Mouse (Mus musculus): ENCODE data around the gene Spty2d1.

- TF ChIP-seq CTCF (conservative IDR thresholded peaks at IDR 0.05; ENCODE audit: low read length): peak; percentile 38
- no peak for TF ChIP-seq NANOG (IDR thresholded peaks at IDR 0.05; ENCODE audit: borderline replicate concordance, low read length)
These were observed 7.3 kb upstream of the Spty2d1 start for GRCm38 (mm10) chr7:47015390-47016065.
